Mouse (Mus musculus): ENCODE measurements around the gene Igsf11.

DNA sequence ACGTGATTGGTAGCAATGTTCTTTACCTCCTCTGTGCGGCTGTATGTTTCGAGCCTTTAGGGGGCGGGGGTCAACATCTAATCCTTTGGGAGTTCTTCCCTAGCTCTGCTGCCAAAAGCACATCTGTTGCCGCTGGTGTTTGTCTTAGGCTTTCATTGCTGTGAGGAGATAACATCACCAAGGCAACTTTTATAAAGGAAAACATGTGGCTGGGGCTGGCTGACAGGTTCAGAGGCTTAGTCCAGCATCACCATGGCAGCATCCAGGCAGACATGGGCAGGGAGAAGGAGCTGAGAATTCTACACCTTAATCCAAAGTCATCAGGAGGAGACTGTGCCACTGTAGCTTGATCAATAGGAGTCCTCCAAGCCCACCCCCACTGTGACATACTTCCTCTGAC lies 173.1 kb downstream of the Igsf11 start:
- TF ChIP-seq CTCF (IDR thresholded peaks at IDR 0.05; ENCODE audit: low read depth, low read length) (no peak), POLR2A (IDR thresholded peaks at IDR 0.05; ENCODE audit: extremely low read depth, insufficient read depth, low read length) (no peak)

All from liver, adult 2 months (tissue).